Mouse (Mus musculus): ENCODE data around the gene Gm13199. TPM values are rescaled to one million over a fixed set of nuclear protein-coding genes. Genes with fewer than 3 reads are reported as not detected.

Gm13199 gene
- 1.4 and 1.8 TPM in 2 replicates for polyA plus RNA-seq (2016; fragmentation: Nextera tagmentation; extraction: Ambion mirVana)

GRCm38 (mm10) chr2:5862834-5863233 is at the start of gene Gm13199:
Gene Gm13199 (minus strand): TSS chr2:5862934.
- no peak for DNase-seq (ENCODE audit: low spot score)
- Histone ChIP-seq H3K4me3 (no peak within 1 kb of the TSS), H3K36me3 (peaks cover 90% of the 10 kb centered on the region), H3K4me1 (replicated peaks) (no peaks in the 10 kb centered on the region), H3K9me3 (no peaks in the 10 kb centered on the region), H3K27ac (no peak within 1 kb of the TSS), H3K27me3 (ENCODE audit: insufficient read depth, poor library complexity, severe bottlenecking) (no peaks in the 10 kb centered on the region)
- 92% methylated on average over 3 of the region's 3 CpGs for WGBS

- no peaks in the 10 kb centered on the region for H3K4me1 ChIP-seq (replicated peaks)
- no peak for DNase-seq (ENCODE audit: low spot score)
- WGBS: 72% methylated on average over 16 of the region's 16 CpGs
These were observed 48.7 kb upstream of the Gm13199 start for GRCm38 (mm10) chr2:5911282-5911965.

GRCm38 (mm10) chr2:5906625-5907024 is 43.9 kb upstream of the Gm13199 start:
- no peaks in the 10 kb centered on the region for H3K9me3 ChIP-seq
- peak; percentile 64 for DNase-seq (ENCODE audit: low spot score)
- H3K36me3 ChIP-seq: peaks cover 15% of the 10 kb centered on the region; the same call in 1 of the 2 replicates
- no peak overlapping the region for H3K27ac ChIP-seq
- H3K4me3 ChIP-seq: no peak overlapping the region
- 46% methylated on average over 3 of the region's 3 CpGs for WGBS
- no peaks in the 10 kb centered on the region for H3K27me3 ChIP-seq (ENCODE audit: insufficient read depth, poor library complexity, severe bottlenecking)
- no peaks in the 10 kb centered on the region for H3K4me1 ChIP-seq (replicated peaks)

More at GRCm38 (mm10) chr2:5911282-5911965, 48.7 kb upstream of the Gm13199 start:
- Histone ChIP-seq H3K9me3 (no peaks in the 10 kb centered on the region), H3K27me3 (ENCODE audit: insufficient read depth, poor library complexity, severe bottlenecking) (no peaks in the 10 kb centered on the region), H3K27ac (no peak overlapping the region), H3K4me3 (no peak overlapping the region), H3K36me3 (peaks cover 10% of the 10 kb centered on the region)

- WGBS: 80% methylated on average over 5 of the region's 5 CpGs
These were observed 43.4 kb upstream of the Gm13199 start for GRCm38 (mm10) chr2:5906092-5906491.

GRCm38 (mm10) chr2:5900145-5900544 is 37.4 kb upstream of the Gm13199 start:
- DNase-seq (ENCODE audit: low spot score): no peak
- 66% methylated on average over 5 of the region's 5 CpGs for WGBS
- H3K4me3 ChIP-seq: no peak overlapping the region
- H3K9me3 ChIP-seq: no peaks in the 10 kb centered on the region
- peaks cover 23% of the 10 kb centered on the region for H3K36me3 ChIP-seq
- no peaks in the 10 kb centered on the region for H3K27me3 ChIP-seq (ENCODE audit: insufficient read depth, poor library complexity, severe bottlenecking)
- H3K27ac ChIP-seq: no peak overlapping the region
- no peaks in the 10 kb centered on the region; the same call in 1 of the 2 replicates for H3K4me1 ChIP-seq (replicated peaks)

More at GRCm38 (mm10) chr2:5906092-5906491, 43.4 kb upstream of the Gm13199 start:
- DNase-seq (ENCODE audit: low spot score): no peak
- no peaks in the 10 kb centered on the region for H3K27me3 ChIP-seq (ENCODE audit: insufficient read depth, poor library complexity, severe bottlenecking)
- peaks cover 16% of the 10 kb centered on the region; the same call in 1 of the 2 replicates for H3K36me3 ChIP-seq
- H3K27ac ChIP-seq: no peak overlapping the region
- no peak overlapping the region for H3K4me3 ChIP-seq
- H3K4me1 ChIP-seq (replicated peaks): no peaks in the 10 kb centered on the region
- H3K9me3 ChIP-seq: no peaks in the 10 kb centered on the region

GRCm38 (mm10) chr2:5894843-5895570 is 32.3 kb upstream of the Gm13199 start, which contains the start of gene Sec61a2:
Gene Sec61a2 (minus strand): TSS chr2:5895432.
- peak; percentile 100 for DNase-seq (ENCODE audit: low spot score)
- Histone ChIP-seq H3K36me3 (peaks cover 35% of the 10 kb centered on the region), H3K27me3 (ENCODE audit: insufficient read depth, poor library complexity, severe bottlenecking) (no peaks in the 10 kb centered on the region), H3K4me3 (peak within 1 kb of the TSS; percentile 92), H3K4me1 (replicated peaks) (peaks cover 9% of the 10 kb centered on the region; the same call in 1 of the 2 replicates), H3K9me3 (no peaks in the 10 kb centered on the region), H3K27ac (peak within 1 kb of the TSS; percentile 95)
- under 1% methylated on average over 62 of the region's 62 CpGs for WGBS

- H3K27ac ChIP-seq: peak overlapping the region; percentile 95
- peaks cover 35% of the 10 kb centered on the region for H3K36me3 ChIP-seq
- DNase-seq (ENCODE audit: low spot score): peak; percentile 12
- peaks cover 9% of the 10 kb centered on the region; the same call in 1 of the 2 replicates for H3K4me1 ChIP-seq (replicated peaks)
- no peaks in the 10 kb centered on the region for H3K9me3 ChIP-seq
- peak overlapping the region; percentile 92 for H3K4me3 ChIP-seq
- no peaks in the 10 kb centered on the region for H3K27me3 ChIP-seq (ENCODE audit: insufficient read depth, poor library complexity, severe bottlenecking)
- 55% methylated on average over 11 of the region's 11 CpGs for WGBS
These were observed 31.6 kb upstream of the Gm13199 start for GRCm38 (mm10) chr2:5894296-5894695.

- DNase-seq (ENCODE audit: low spot score): no peak
- WGBS: 78% methylated on average over 2 of the region's 2 CpGs
- no peak overlapping the region for H3K27ac ChIP-seq
- H3K9me3 ChIP-seq: no peaks in the 10 kb centered on the region
- H3K4me3 ChIP-seq: no peak overlapping the region
- no peaks in the 10 kb centered on the region for H3K27me3 ChIP-seq (ENCODE audit: insufficient read depth, poor library complexity, severe bottlenecking)
- H3K4me1 ChIP-seq (replicated peaks): peaks cover 8% of the 10 kb centered on the region; the same call in 1 of the 2 replicates
- peaks cover 72% of the 10 kb centered on the region for H3K36me3 ChIP-seq
These were observed 26.7 kb upstream of the Gm13199 start for GRCm38 (mm10) chr2:5889412-5889811.

GRCm38 (mm10) chr2:5888865-5889264 is 26.1 kb upstream of the Gm13199 start:
- H3K4me3 ChIP-seq: no peak overlapping the region
- H3K4me1 ChIP-seq (replicated peaks): 0 out of 2 replicates have a peak, but pooled peaks cover 4% of the 10 kb centered on the region
- 90% methylated on average over 5 of the region's 5 CpGs for WGBS
- H3K27ac ChIP-seq: no peak overlapping the region
- no peaks in the 10 kb centered on the region for H3K9me3 ChIP-seq
- H3K36me3 ChIP-seq: peaks cover 76% of the 10 kb centered on the region
- H3K27me3 ChIP-seq (ENCODE audit: insufficient read depth, poor library complexity, severe bottlenecking): no peaks in the 10 kb centered on the region
- no peak for DNase-seq (ENCODE audit: low spot score)

GRCm38 (mm10) chr2:5877446-5877845 is 14.7 kb upstream of the Gm13199 start:
- no peak for DNase-seq (ENCODE audit: low spot score)
- Histone ChIP-seq H3K4me1 (replicated peaks) (no peaks in the 10 kb centered on the region), H3K27ac (no peak overlapping the region), H3K36me3 (peaks cover 95% of the 10 kb centered on the region), H3K27me3 (ENCODE audit: insufficient read depth, poor library complexity, severe bottlenecking) (no peaks in the 10 kb centered on the region), H3K4me3 (no peak overlapping the region), H3K9me3 (no peaks in the 10 kb centered on the region)
- 79% methylated on average over 3 of the region's 3 CpGs for WGBS

- Histone ChIP-seq H3K4me3 (no peak overlapping the region), H3K9me3 (no peaks in the 10 kb centered on the region), H3K27me3 (ENCODE audit: insufficient read depth, poor library complexity, severe bottlenecking) (no peaks in the 10 kb centered on the region), H3K4me1 (replicated peaks) (no peaks in the 10 kb centered on the region), H3K36me3 (peaks cover 87% of the 10 kb centered on the region), H3K27ac (no peak overlapping the region)
- DNase-seq (ENCODE audit: low spot score): no peak
- WGBS: 92% methylated on average over 5 of the region's 5 CpGs
These were observed 7.0 kb upstream of the Gm13199 start for GRCm38 (mm10) chr2:5869746-5870145.

GRCm38 (mm10) chr2:5867681-5868080 is 4.9 kb upstream of the Gm13199 start:
- Histone ChIP-seq H3K9me3 (no peaks in the 10 kb centered on the region), H3K4me1 (replicated peaks) (no peaks in the 10 kb centered on the region), H3K4me3 (no peak overlapping the region), H3K27me3 (ENCODE audit: insufficient read depth, poor library complexity, severe bottlenecking) (no peaks in the 10 kb centered on the region), H3K27ac (no peak overlapping the region), H3K36me3 (peaks cover 86% of the 10 kb centered on the region)
- WGBS: 88% methylated on average over 2 of the region's 2 CpGs
- no peak for DNase-seq (ENCODE audit: low spot score)

- no peak for DNase-seq (ENCODE audit: low spot score)
- Histone ChIP-seq H3K4me1 (replicated peaks) (peaks cover 2% of the 10 kb centered on the region; the same call in 1 of the 2 replicates), H3K36me3 (peaks cover 68% of the 10 kb centered on the region), H3K27me3 (ENCODE audit: insufficient read depth, poor library complexity, severe bottlenecking) (no peaks in the 10 kb centered on the region), H3K9me3 (no peaks in the 10 kb centered on the region), H3K27ac (no peak overlapping the region), H3K4me3 (no peak overlapping the region)
- WGBS: 89% methylated on average over 5 of the region's 5 CpGs
These were observed 10.9 kb downstream of the Gm13199 start for GRCm38 (mm10) chr2:5851866-5852265.
